Mouse (Mus musculus): ENCODE results near the gene Rin2.

- TF ChIP-seq CTCF (IDR thresholded peaks at IDR 0.05; ENCODE audit: borderline replicate concordance, extremely low read depth, insufficient read depth, insufficient read length) (no peak), POLR2A (IDR thresholded peaks at IDR 0.05; ENCODE audit: borderline replicate concordance, extremely low read depth, insufficient read depth, insufficient read length, poor library complexity, severe bottlenecking) (no peak)
Observed at GRCm38 (mm10) chr2:145822013-145822782, 147.2 kb downstream of the Rin2 start.
